Mouse (Mus musculus) stomach, postnatal 0 days (tissue): ENCODE measurements at regions not wholly inside any gene's neighbourhood (a gene's known extent, or its start where the extent isn't known, plus 50 kb on each side); places are given as distances from the start of the nearest gene placed in this dataset.

ENCODE experiments used
- ATAC-seq: fragments of 200-750 bp; cut with Nextera tagmentation; 2 replicates; pipeline ENCODE4 v1.8.0; 2017; ENCODE audit not compliant: low FRiP score, low TSS enrichment
- DNase-seq: peaks from one replicate; pipeline ENCODE4 v3.0.0-alpha.2; 2016; ENCODE audit warnings: low spot score
- H3K27ac ChIP-seq: fragments of 300-500 bp; sonication (generic); replicated peaks from 2 replicates; pipeline ENCODE4 v1.5.1; 2014; ENCODE audit warnings: mild to moderate bottlenecking, control low read depth
- H3K27me3 ChIP-seq: fragments of 300-500 bp; sonication (generic); 2 replicates; pipeline ENCODE4 v1.6.1; 2014; ENCODE audit warnings: low read length; ENCODE audit not compliant: control insufficient read depth, insufficient read depth
- H3K36me3 ChIP-seq: fragments of 300-500 bp; sonication (generic); 2 replicates; pipeline ENCODE4 v1.6.1; 2014; ENCODE audit warnings: low read length, mixed read lengths; ENCODE audit not compliant: control insufficient read depth, insufficient read depth
- H3K4me1 ChIP-seq: fragments of 300-500 bp; sonication (generic); replicated peaks from 2 replicates; pipeline ENCODE4 v1.6.1; 2014; ENCODE audit warnings: antibody characterized with exemption; ENCODE audit not compliant: control insufficient read depth, insufficient read depth
- H3K4me2 ChIP-seq: fragments of 300-500 bp; sonication (generic); replicated peaks from 2 replicates; pipeline ENCODE4 v1.6.1; 2014; ENCODE audit warnings: low read depth, mild to moderate bottlenecking, control low read depth, moderate library complexity
- H3K4me3 ChIP-seq: fragments of 300-500 bp; sonication (generic); 2 replicates; pipeline ENCODE4 v1.5.1; 2014; ENCODE audit warnings: low read depth, low read length, control low read depth
- H3K9ac ChIP-seq: fragments of 300-500 bp; sonication (generic); 2 replicates; pipeline ENCODE4 v1.6.1; 2014; ENCODE audit warnings: mild to moderate bottlenecking, low read length, control low read depth, mixed read lengths
- H3K9me3 ChIP-seq: fragments of 300-500 bp; sonication (generic); 2 replicates; pipeline ENCODE4 v1.6.1; 2016; ENCODE audit warnings: low read length; ENCODE audit not compliant: control insufficient read depth
- CTCF ChIP-seq: IDR thresholded peaks from 2 replicates; pipeline ENCODE4 v1.5.1; 2016; ENCODE audit warnings: antibody characterized with exemption, low read depth, mild to moderate bottlenecking, moderate library complexity
- EP300 ChIP-seq: optimal IDR thresholded peaks from 2 replicates; pipeline ENCODE3; 2016; ENCODE audit warnings: antibody characterized with exemption
- WGBS: fragments of 180-500 bp; shearing (Covaris S2); extraction: QIAGEN DNeasy Blood & Tissue Kit; methylation state at CpG from one replicate; pipeline ENCODE4 v1.1.7; 2014; 5-methylcytosine and 5-hydroxymethylcytosine counted together

DNA sequence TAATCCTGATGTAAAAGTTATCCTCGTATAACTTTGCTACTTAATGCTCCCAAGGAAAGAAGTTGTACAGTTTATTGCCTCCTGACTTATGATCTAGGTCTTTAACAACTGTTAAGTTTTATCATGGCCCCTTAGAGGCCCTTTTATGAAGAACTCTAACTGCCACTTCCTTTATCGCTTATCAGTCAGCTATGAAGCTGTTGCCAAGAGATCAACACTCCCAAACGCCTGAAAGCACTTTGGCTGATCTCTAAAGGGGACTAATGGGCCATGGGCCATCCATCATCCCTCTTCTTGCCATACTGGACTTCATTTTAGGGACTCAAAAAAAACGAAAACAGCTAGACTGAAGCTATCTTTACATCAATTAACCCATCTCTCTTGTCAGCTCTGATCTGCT lies 377.4 kb downstream of the Arl4a start:
- Histone ChIP-seq H3K36me3 (no peaks in the 10 kb centered on the region), H3K4me3 (no peak overlapping the region), H3K4me1 (no peaks in the 10 kb centered on the region), H3K27ac (no peak overlapping the region), H3K9ac (no peak overlapping the region), H3K4me2 (no peak overlapping the region), H3K9me3 (no peaks in the 10 kb centered on the region), H3K27me3 (no peaks in the 10 kb centered on the region)
- DNase-seq, result no peak
- TF ChIP-seq EP300, result no peak
- TF ChIP-seq CTCF, result no peak
- ATAC-seq, result no peak
- WGBS, result 27% methylated on average over 4 of the region's 4 CpGs

- H3K27me3 ChIP-seq, result no peaks in the 10 kb centered on the region
- no peak overlapping the region for H3K4me3 ChIP-seq
- no peak overlapping the region for H3K4me2 ChIP-seq
- no peak overlapping the region for H3K9ac ChIP-seq
- no peak overlapping the region for H3K27ac ChIP-seq
- no peaks in the 10 kb centered on the region for H3K4me1 ChIP-seq
- no peaks in the 10 kb centered on the region for H3K36me3 ChIP-seq
- H3K9me3 ChIP-seq, result no peaks in the 10 kb centered on the region
- no peak for TF ChIP-seq EP300
- no peak for TF ChIP-seq CTCF
- ATAC-seq (no peak), DNase-seq (no peak)
Measured at GRCm38 (mm10) chr12:39656606-39657005, 381.2 kb downstream of the Arl4a start.

- no peak for DNase-seq
- no peak overlapping the region for H3K4me3 ChIP-seq
- no peaks in the 10 kb centered on the region for H3K27me3 ChIP-seq
- H3K4me2 ChIP-seq, result no peak overlapping the region
- no peak for ATAC-seq
- no peaks in the 10 kb centered on the region for H3K36me3 ChIP-seq
- TF ChIP-seq EP300 (no peak), CTCF (no peak)
- H3K9me3 ChIP-seq, result no peaks in the 10 kb centered on the region
- H3K9ac ChIP-seq, result no peak overlapping the region
- no peaks in the 10 kb centered on the region for H3K4me1 ChIP-seq
- H3K27ac ChIP-seq, result no peak overlapping the region
Measured at GRCm38 (mm10) chr12:39648952-39649351, 388.9 kb downstream of the Arl4a start.

DNA sequence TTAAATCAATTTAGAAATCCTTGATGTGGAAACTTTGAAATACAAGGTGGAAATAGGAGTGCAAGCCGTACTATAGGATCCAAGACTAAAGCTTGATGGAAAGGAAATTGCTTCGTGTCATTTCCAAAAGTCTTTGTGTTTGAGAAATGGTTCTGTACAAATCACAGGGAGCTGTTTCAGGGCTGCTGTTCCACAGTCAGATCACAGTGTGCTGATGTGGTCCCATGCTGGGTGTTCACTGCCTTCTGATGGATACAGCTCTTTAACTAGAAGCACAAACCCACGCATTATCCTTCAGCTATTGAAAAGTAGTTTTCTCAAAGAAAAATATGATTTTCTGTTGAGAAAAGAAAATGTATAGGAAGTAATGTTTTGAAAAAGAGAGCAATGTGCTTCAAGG lies 391.3 kb downstream of the Arl4a start:
- Histone ChIP-seq H3K9me3 (no peaks in the 10 kb centered on the region), H3K4me1 (no peaks in the 10 kb centered on the region), H3K4me2 (no peak overlapping the region), H3K27me3 (no peaks in the 10 kb centered on the region), H3K27ac (no peak overlapping the region), H3K9ac (no peak overlapping the region), H3K4me3 (no peak overlapping the region), H3K36me3 (no peaks in the 10 kb centered on the region)
- TF ChIP-seq CTCF (no peak), EP300 (no peak)
- DNase-seq (no peak), ATAC-seq (no peak)
- WGBS, result 82% methylated on average over 3 of the region's 3 CpGs

GRCm38 (mm10) chr12:39645581-39645980 lies 392.2 kb downstream of the Arl4a start:
- H3K4me2 ChIP-seq, result no peak overlapping the region
- H3K4me3 ChIP-seq, result no peak overlapping the region
- no peak for TF ChIP-seq EP300
- TF ChIP-seq CTCF, result no peak
- H3K4me1 ChIP-seq, result no peaks in the 10 kb centered on the region
- H3K27ac ChIP-seq, result no peak overlapping the region
- WGBS, result 66% methylated on average over 4 of the region's 4 CpGs
- H3K27me3 ChIP-seq, result no peaks in the 10 kb centered on the region
- H3K9ac ChIP-seq, result no peak overlapping the region
- H3K36me3 ChIP-seq, result no peaks in the 10 kb centered on the region
- no peaks in the 10 kb centered on the region for H3K9me3 ChIP-seq
- DNase-seq (no peak), ATAC-seq (no peak)

GRCm38 (mm10) chr12:39639246-39639645 lies 398.6 kb downstream of the Arl4a start:
- ATAC-seq, result no peak
- TF ChIP-seq EP300, result no peak
- WGBS, result 76% methylated on average over 6 of the region's 6 CpGs
- no peaks in the 10 kb centered on the region for H3K27me3 ChIP-seq
- no peak overlapping the region for H3K4me2 ChIP-seq
- no peak for DNase-seq
- no peak overlapping the region for H3K4me3 ChIP-seq
- no peaks in the 10 kb centered on the region for H3K4me1 ChIP-seq
- no peak overlapping the region for H3K9ac ChIP-seq
- H3K36me3 ChIP-seq, result no peaks in the 10 kb centered on the region
- H3K9me3 ChIP-seq, result no peaks in the 10 kb centered on the region
- no peak overlapping the region for H3K27ac ChIP-seq

DNA sequence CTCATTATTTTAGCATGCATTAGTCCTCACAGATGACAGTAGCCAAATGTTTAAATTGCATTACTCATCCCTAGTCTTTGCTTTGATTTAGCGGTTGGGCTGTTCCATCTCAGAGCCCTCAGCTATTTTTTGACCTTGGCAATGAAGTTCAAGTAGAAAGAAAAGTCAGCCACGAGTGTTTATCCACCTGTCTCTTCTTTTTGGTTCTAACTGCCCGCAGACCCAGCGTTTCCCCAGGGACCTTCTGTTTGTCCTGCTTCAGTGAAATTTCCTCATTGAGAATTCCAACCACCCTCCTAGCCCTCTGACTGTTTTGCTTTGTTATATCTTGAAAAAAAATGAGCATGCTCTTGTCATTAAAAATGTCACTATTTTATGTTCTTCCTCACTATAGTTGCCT lies 403.5 kb downstream of the Arl4a start:
- Histone ChIP-seq H3K36me3 (no peaks in the 10 kb centered on the region), H3K4me3 (no peak overlapping the region), H3K9me3 (no peaks in the 10 kb centered on the region), H3K9ac (no peak overlapping the region), H3K27me3 (no peaks in the 10 kb centered on the region), H3K4me1 (no peaks in the 10 kb centered on the region), H3K27ac (no peak overlapping the region), H3K4me2 (no peak overlapping the region)
- ATAC-seq (no peak), DNase-seq (no peak)
- TF ChIP-seq CTCF, result no peak
- TF ChIP-seq EP300, result no peak
- 50% methylated on average over 4 of the region's 4 CpGs for WGBS
